Mouse (Mus musculus): Measurements from ENCODE around the gene Gm10184. TPM values are rescaled to one million over a fixed set of nuclear protein-coding genes. Genes with fewer than 3 reads are reported as not detected.

Gm10184 gene
- polyA plus RNA-seq, 2 experiments, result 10.5 to 38.7 TPM

DNA sequence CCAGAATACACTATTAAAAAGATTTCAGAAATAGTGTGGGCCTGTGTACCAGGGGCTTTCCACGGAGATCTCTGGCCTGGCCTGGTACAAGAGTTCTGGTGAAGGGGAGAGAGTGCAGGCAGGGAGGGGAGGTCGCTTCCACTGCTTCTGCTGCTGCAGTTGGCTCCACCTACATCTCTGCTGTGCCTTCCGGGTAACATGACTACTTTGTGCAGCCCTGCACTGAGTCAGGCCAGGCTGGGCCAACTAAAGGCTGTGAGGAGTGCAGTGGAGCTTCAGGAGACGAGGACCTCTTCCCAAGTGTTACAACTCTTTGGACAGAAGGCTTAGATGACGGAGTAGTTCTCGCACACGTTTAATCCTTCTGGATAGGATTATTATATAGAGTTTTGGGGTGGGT lies 9.6 kb downstream of the Gm10184 start:
- no peak overlapping the region for H3K4me2 ChIP-seq (ENCODE audit: low read depth)
- H3K4me1 ChIP-seq (replicated peaks; ENCODE audit: control insufficient read depth in 2 of 2, insufficient read depth in 2 of 2, low read length in 1 of 2), result no peaks in the 10 kb centered on the region
- no peaks in the 10 kb centered on the region for H3K27me3 ChIP-seq (ENCODE audit: control insufficient read depth, insufficient read depth, low read length)
- TF ChIP-seq CTCF (IDR thresholded peaks at IDR 0.05; ENCODE audit: low read depth) (no peak), EP300 (IDR thresholded peaks at IDR 0.05; ENCODE audit: low read depth) (no peak)
- ATAC-seq (ENCODE audit: insufficient read depth) (no peak), DNase-seq (ENCODE audit: low read depth in 3 of 3, low spot score in 3 of 3) (no peak)
- no peaks in the 10 kb centered on the region for H3K9me3 ChIP-seq (ENCODE audit: control insufficient read depth, low read length)
- no peak overlapping the region for H3K27ac ChIP-seq
- H3K9ac ChIP-seq (replicated peaks), result no peak overlapping the region
- no peaks in the 10 kb centered on the region for H3K36me3 ChIP-seq (replicated peaks; ENCODE audit: control insufficient read depth, insufficient read depth, low read depth)
- 50% methylated on average over 7 of the region's 7 CpGs for WGBS (ENCODE audit: insufficient replicate concordance)
- H3K4me3 ChIP-seq (ENCODE audit: insufficient read depth in 1 of 2, low read depth in 2 of 2, low read length in 2 of 2), result no peak overlapping the region

DNA sequence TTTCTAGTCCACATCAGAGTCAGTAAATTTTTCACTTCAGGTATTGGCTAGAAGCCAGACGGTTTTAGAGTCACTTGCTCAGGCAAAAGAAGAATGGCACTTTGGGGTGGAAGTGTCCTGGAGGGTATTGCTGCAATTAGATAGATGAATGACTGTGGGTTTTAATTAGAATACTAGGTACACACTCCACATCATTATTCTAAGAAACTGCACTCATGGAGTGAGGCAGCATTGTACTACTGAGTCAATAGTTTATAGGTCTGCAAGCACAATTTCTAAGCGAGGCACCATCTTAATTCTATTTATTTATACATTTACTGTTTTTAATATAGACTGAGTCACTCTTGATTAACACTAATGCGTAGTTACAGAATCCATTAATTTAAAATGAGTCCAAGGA lies 10.4 kb downstream of the Gm10184 start:
- Histone ChIP-seq H3K9ac (replicated peaks) (no peak overlapping the region), H3K27ac (no peak overlapping the region), H3K36me3 (replicated peaks; ENCODE audit: control insufficient read depth, insufficient read depth, low read depth) (no peaks in the 10 kb centered on the region), H3K9me3 (ENCODE audit: control insufficient read depth, low read length) (no peaks in the 10 kb centered on the region), H3K4me1 (replicated peaks; ENCODE audit: control insufficient read depth in 2 of 2, insufficient read depth in 2 of 2, low read length in 1 of 2) (no peaks in the 10 kb centered on the region), H3K4me2 (ENCODE audit: low read depth) (no peak overlapping the region), H3K27me3 (ENCODE audit: control insufficient read depth, insufficient read depth, low read length) (no peaks in the 10 kb centered on the region), H3K4me3 (ENCODE audit: insufficient read depth in 1 of 2, low read depth in 2 of 2, low read length in 2 of 2) (no peak overlapping the region)
- 45% methylated on average over 3 of the region's 3 CpGs for WGBS (ENCODE audit: insufficient replicate concordance)
- no peak for ATAC-seq (ENCODE audit: insufficient read depth)
- TF ChIP-seq EP300 (IDR thresholded peaks at IDR 0.05; ENCODE audit: low read depth), result no peak
- no peak for TF ChIP-seq CTCF (IDR thresholded peaks at IDR 0.05; ENCODE audit: low read depth)
- no peak for DNase-seq (ENCODE audit: low read depth in 3 of 3, low spot score in 3 of 3)

DNA sequence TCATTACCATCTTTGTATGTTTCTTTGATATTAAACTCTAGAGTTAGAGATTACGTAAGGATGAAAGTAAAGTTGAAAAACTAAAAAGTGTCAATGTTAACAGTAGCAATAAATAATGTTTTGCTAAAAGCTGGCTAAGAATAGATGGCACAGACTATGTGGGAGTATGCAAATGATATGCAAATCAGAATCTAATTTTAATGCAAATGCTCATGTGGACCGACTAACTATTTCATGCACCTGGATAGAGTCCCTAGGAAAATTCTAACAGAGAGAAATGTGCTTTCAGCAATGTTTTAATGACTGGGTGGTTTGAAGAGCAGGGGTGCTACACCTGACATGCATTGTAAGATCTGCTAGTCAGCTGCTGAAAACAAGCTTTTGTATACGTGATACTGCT lies 45.3 kb downstream of the Gm10184 start:
- DNase-seq (ENCODE audit: low read depth in 3 of 3, low spot score in 3 of 3), result no peak
- no peak for ATAC-seq (ENCODE audit: insufficient read depth)
- Histone ChIP-seq H3K27me3 (ENCODE audit: control insufficient read depth, insufficient read depth, low read length) (no peaks in the 10 kb centered on the region), H3K36me3 (replicated peaks; ENCODE audit: control insufficient read depth, insufficient read depth, low read depth) (no peaks in the 10 kb centered on the region), H3K9ac (replicated peaks) (no peak overlapping the region), H3K4me1 (replicated peaks; ENCODE audit: control insufficient read depth in 2 of 2, insufficient read depth in 2 of 2, low read length in 1 of 2) (no peaks in the 10 kb centered on the region), H3K9me3 (ENCODE audit: control insufficient read depth, low read length) (no peaks in the 10 kb centered on the region), H3K4me2 (ENCODE audit: low read depth) (no peak overlapping the region), H3K4me3 (ENCODE audit: insufficient read depth in 1 of 2, low read depth in 2 of 2, low read length in 2 of 2) (no peak overlapping the region), H3K27ac (no peak overlapping the region)
- WGBS (ENCODE audit: insufficient replicate concordance), result 59% methylated on average over 3 of the region's 3 CpGs
- TF ChIP-seq EP300 (IDR thresholded peaks at IDR 0.05; ENCODE audit: low read depth), result no peak
- TF ChIP-seq CTCF (IDR thresholded peaks at IDR 0.05; ENCODE audit: low read depth), result no peak
